Mouse (Mus musculus) testis, adult 2 months (tissue): ENCODE results near the gene Exoc2.

Experiments used
- CTCF ChIP-seq: fragments of 200-500 bp; IDR thresholded peaks from 2 replicates; pipeline ENCODE4 v1.5.1; 2012; ENCODE audit warnings: low read depth, mild to moderate bottlenecking, inconsistent platforms, low read length, moderate library complexity; ENCODE audit not compliant: control insufficient read depth, insufficient read depth, insufficient replicate concordance
- POLR2A ChIP-seq: fragments of 200-500 bp; IDR thresholded peaks from 2 replicates; pipeline ENCODE4 v1.6.1; 2012; ENCODE audit warnings: low read depth, mild to moderate bottlenecking, inconsistent platforms, low read length, moderate library complexity; ENCODE audit not compliant: control insufficient read depth

DNA sequence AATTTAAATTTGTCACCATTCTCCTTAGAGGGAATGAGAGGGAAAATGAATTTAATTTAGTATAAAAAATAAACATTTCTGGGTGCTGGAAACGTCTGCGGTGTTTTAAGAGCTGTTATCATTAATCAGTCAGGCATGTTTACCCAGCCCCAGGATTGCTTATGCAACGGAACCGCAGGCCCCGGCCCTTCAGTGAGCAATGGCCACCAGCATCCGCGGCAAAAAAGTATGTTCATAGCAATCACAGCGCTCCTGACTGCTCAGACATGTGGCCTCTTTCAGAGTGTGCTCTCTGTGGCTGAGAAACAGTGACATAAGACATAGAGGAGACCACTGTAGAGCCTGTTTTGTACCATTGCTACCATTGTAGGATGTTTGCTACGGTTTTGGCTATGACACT is 16.3 kb upstream of the Exoc2 start:
- TF ChIP-seq CTCF (no peak), POLR2A (no peak)
